Mouse (Mus musculus): ENCODE results near the gene Gm10377. TPM values are rescaled to one million over a fixed set of nuclear protein-coding genes. Genes with fewer than 3 reads are reported as not detected.

Gm10377 gene
- polyA plus RNA-seq (2012; rRNA removed): not detected in 2 replicates

DNA sequence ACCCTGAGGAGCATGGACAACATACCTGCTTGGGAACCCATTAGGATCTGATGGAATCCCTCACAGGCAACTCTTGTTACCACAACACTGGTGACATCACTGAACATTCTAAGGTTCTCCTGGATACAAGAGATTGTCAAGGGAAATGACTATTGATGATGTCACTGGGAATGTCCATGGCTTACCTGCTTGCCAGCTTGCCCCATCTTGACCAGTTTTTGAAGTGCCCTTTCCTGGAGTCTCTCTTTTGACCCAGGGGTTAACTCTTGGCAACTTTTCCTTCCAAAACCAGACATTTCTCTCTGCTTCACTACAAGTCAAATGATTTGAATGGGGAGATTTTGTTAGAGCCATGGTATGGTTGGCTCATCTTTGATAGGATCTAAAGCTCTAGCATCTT, at the start of gene Gm10377:
Gene Gm10377, minus strand, starts transcription at position 101 of the 400 bp plus-strand sequence.

DNA sequence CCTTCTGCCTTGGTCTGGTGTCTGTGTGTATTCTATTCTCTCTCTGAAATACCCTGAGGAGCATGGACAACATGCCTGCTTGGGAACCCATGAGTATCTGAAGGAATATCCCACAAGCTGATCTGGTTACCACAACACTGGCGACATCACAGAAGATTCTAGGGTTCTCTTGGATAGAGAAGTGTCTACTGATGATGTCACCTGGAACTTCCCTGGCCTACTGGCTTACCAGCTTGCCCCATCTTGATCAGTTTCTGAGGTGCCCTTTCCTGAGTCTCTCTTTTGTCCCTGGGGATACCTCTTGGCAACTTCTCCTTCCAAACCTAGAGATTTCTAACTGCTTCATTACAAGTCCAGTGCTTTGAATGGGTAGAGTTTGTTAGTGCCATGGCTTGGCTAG, 29.1 kb downstream of the Gm10377 start, which contains the start of gene Gm3015:
Gene Gm3015, minus strand, starts transcription at position 101 of the 400 bp plus-strand sequence.

Other genes starting within 250 kb of the Gm10377 start
- gene Gm17124, start 198.1 kb downstream of the Gm10377 start, polyA plus RNA-seq (2012; rRNA removed): not detected in 2 replicates
- not detected in 2 replicates for gene Gm3633, start 156.1 kb downstream of the Gm10377 start, polyA plus RNA-seq (2012; rRNA removed)
- not detected in 2 replicates for gene Gm10378, start 142.0 kb downstream of the Gm10377 start, polyA plus RNA-seq (2012; rRNA removed)
- not detected in 2 replicates for gene Gm3015, start 29.2 kb downstream of the Gm10377 start, polyA plus RNA-seq (2012; rRNA removed)
- not detected in 2 replicates for gene Gm21977, start 55.5 kb upstream of the Gm10377 start, polyA plus RNA-seq (2012; rRNA removed)
- gene Gm8082, start 195.6 kb upstream of the Gm10377 start, polyA plus RNA-seq (2012; rRNA removed): not detected in 2 replicates
- not detected in 2 replicates for gene Gm10376, start 217.6 kb upstream of the Gm10377 start, polyA plus RNA-seq (2012; rRNA removed)